Mouse (Mus musculus) ES-CJ7 (cell line): Measurements from ENCODE around the gene Rnf187.

Source experiments
- DNase-seq: peaks from one replicate; pipeline ENCODE4 v3.0.0; 2011; ENCODE audit warnings: low read depth, low spot score

Rnf187 gene

GRCm38 (mm10) chr11:58947798-58948528, 9.2 kb upstream of the Rnf187 start:
- no peak for DNase-seq

GRCm38 (mm10) chr11:58947306-58947705, 8.6 kb upstream of the Rnf187 start:
- DNase-seq, result no peak

DNA sequence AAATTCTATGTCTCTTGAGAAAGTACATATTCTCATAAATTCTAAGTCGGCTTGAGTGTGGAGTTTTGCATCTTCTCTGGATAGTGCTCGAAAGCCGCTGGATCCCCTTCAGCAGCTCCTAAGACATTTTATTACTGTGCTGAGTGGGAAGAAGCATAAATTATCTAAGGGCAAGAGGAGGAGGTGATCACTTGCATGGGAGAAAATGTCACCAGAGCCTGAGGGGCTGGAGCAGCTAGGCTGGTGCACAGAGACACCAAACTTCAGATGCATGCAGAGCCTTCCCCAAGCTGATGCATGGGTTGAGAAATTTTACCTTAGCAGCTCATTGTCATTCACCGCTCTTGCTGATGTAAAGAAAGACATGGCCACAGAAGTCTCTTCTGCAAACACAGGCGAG, 5.4 kb upstream of the Rnf187 start:
- no peak for DNase-seq

DNA sequence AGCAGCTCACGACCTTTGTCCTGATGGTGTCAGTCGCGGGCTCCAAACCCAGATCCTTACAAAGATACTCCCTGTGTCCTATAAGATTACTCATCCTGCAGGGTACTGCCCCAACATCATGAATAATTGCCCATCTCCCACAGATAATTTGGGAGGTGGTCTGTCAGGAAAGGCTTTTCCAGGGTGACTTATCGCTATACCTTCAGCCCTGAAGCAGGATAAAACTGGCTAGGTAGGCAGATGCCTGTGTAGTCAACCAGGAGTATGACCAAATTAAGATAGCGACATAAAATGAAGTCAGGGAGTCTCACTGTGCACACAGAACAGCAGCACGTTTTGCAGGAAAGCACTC, 348 bp upstream of the Rnf187 start:
- no peak for DNase-seq

DNA sequence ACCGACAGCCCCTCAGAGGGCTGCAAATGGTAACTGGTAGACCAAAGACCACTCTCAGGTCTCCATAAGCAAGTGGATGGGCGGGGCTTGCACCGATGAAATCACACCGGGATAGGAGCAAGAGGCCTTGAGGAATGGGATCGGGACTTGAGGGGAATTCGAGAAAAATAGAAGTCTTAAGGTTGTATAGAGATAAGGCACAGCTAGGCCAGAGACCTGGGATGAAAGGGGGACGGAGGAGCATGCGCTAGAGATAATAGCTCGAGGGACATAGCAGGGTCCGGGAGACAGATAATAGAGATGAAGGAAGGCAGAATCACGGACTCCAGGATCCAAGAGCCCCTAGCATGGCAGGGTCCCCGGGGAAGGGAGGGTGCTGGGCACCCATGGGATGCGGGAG, 807 bp downstream of the Rnf187 start:
- peak; percentile 35 for DNase-seq

- DNase-seq, result no peak
Observed at GRCm38 (mm10) chr11:58931576-58931975, 7.1 kb downstream of the Rnf187 start.

GRCm38 (mm10) chr11:58930254-58930653, 8.5 kb downstream of the Rnf187 start:
- DNase-seq, result no peak

- no peak for DNase-seq
Observed at GRCm38 (mm10) chr11:58929641-58930040, 9.1 kb downstream of the Rnf187 start.

- DNase-seq, result no peak
Observed at GRCm38 (mm10) chr11:58929055-58929454, 9.7 kb downstream of the Rnf187 start.

- DNase-seq, result peak; percentile 43
Observed at GRCm38 (mm10) chr11:58927790-58928651, 10.7 kb downstream of the Rnf187 start.

DNA sequence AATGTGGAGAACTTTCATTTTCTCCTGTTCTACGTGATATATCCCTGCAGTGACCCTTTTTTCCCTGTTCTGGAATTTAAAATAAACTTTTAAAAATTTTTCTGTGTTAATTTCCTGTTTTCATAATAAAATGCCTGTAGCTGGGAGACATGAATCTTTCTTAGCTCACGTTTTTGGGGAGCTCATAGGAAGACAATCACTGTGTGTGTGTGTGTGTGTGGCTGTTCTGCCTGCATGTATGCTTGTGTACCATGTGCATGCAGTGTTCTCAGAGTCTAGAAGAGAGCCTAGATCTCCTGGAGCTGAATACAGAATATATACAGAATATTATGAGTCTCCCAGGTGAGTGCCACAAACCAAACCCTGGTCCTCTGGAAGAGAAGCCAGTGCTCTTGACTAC, 11.7 kb downstream of the Rnf187 start:
- DNase-seq, result no peak

DNA sequence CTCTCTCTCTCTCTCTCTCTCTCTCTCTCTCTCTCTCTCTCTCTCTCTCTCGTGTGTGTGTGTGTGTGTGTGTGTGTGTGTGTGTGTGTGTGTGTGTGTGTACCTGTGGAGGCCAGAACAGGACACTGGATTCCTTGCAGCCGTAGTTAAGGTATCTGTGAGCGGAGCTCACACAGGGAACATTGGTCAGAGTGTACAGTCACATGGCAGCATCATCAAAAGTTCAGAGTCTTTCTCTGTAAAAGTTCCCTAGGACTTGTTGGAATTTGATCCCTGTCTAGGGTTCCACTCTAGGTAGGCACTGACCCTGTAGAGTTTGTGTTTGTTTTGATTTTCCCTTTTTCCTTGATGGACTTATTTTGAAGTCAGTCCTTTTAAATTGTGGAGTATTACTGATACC, 12.1 kb downstream of the Rnf187 start:
- DNase-seq, result no peak

- no peak for DNase-seq
Observed at GRCm38 (mm10) chr11:58922420-58922819, 16.3 kb downstream of the Rnf187 start.

DNA sequence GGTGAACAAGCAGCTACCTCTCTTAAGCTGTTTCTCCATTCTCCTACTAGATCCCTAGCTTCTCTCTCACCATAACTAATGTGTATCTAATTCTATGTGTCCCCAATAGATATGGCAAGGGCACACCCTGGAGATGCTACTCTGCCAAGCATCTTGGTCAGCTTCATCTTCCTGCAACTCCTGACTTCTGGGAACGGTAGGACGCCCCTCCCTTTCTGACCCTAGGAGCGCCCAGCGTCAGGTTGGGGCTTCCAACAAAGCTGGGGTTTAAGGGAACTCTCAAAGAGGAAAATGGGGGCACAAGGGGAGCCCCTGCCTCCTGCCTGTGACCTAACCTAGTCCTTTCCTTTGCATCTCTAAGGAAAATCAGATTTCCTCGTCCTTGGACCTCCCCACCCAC, 20.0 kb downstream of the Rnf187 start:
- DNase-seq, result no peak

- no peak for DNase-seq
Observed at GRCm38 (mm10) chr11:58917745-58918366, 20.9 kb downstream of the Rnf187 start, which contains the start of gene Btnl10. Btnl10 (plus strand) TSS chr11:58917908.

GRCm38 (mm10) chr11:58916879-58917744, 21.6 kb downstream of the Rnf187 start:
- peak; percentile 88 for DNase-seq

- DNase-seq, result peak; percentile 33
Observed at GRCm38 (mm10) chr11:58914461-58915028, 24.2 kb downstream of the Rnf187 start.

DNA sequence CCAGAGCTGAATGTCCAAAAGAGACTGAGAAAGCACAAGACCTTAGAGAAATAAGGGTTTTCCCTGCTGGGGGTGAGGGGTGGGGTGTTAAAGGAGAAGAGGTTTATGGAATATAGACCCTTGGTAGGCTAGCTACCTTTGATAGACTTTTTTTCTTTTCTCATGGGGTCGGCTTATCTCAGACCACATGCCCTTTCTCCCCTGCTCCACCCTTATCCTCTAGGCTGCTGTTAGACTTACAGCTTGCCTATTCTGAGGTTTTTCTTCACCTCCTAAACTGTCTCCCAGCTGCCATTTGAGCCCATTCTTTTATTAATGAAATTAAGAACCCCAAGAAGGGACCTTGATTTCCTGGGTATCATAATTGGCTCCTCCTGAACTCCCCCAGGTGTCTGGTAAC, 24.9 kb downstream of the Rnf187 start:
- no peak for DNase-seq

GRCm38 (mm10) chr11:58904838-58905237, 33.9 kb downstream of the Rnf187 start:
- DNase-seq, result peak; percentile 70

DNA sequence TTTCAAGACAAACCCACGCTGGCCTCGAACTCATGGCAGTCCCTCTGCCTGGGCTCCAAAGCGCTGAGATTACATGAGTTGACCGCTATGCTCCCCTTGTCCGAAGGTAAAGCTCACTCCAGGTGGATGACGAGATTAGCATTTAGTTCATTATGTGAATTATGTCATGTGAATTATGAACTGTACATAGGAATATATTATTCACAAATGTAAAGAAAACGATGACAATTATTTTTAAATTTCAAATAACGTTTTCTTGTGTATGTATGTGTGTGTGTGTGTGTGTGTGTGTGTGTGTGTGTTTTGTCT, 34.4 kb downstream of the Rnf187 start:
- DNase-seq, result no peak
